Mouse (Mus musculus) c-Kit-negative CD71-positive TER-119-positive erythroid progenitor cells, embryonic 14.5 days (primary cell): ENCODE results near the gene Tmem45a.
"Not testable (repeated sequence)": the region's sequence is repeated elsewhere in the genome, so short reads cannot be mapped to it uniquely, and the experiment has no call there.

Source experiments
- DNase-seq: peaks from one replicate; pipeline ENCODE4 v3.0.0-alpha.2; 2013; ENCODE audit warnings: low read depth, low spot score

The Tmem45a gene

DNA sequence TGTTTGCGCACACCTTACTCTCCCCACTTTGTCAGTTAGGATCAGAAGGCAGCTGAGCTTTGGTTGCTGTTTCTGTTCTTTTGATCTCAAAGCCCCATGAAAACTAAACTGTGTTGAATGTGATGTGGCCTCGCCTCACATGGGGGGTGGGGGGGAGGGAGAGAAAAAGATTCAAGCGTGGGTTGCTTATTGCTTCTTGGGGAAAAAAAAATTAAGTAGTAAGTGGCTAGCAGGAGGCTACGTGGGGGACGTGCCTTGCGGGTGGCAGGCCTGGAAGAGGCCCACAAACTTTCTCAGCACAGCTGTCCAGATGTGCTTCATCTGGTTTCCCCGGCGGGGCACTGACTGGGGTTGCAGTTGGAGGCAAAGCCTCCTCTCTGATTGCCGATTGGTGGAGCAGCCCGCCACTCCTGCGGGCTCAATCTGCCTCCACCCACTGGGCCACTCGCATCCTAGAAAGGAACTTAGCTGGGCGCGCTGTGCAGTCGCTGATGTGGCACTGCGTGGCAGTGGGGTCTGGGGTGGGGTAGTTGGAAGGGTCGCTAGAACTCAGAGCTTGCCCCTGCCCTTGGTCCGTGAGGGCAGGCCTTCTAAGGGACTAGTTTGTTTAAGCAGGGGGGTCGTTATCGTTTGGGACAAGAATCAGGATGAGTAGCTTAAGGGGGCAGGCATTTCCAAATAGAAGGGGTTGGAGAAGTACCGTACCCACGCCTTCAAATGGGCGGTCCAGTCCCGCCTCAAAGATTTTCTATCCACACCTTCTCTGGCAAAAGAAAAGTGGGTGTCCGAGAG is at the start of gene Tmem45a:
Tmem45a (minus strand) TSS at position 343 of the 792 bp plus-strand sequence.
- no peak for DNase-seq

DNA sequence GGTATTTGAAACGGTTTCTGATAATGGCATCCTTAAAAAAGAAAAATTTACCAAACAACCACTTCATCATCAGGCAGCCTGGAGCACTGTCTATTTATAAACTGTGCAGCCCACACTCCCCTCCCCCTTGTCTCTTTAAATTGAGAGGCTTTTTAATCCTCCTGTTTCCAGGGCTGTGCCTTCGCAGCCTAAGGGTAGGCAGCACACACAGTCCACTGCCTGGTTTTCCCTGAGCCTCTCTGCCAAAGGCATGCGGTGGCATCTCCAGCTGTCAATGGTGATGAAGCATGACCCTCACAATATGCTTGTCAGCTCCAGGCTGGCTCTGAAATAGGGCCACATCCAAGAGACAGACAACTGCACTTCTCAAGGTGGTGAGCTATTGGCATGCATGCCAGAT is 42.1 kb upstream of the Tmem45a start, which contains the start of gene Lnp1:
Lnp1 (minus strand) TSS at position 39 of the 400 bp plus-strand sequence.
- no peak for DNase-seq

DNA sequence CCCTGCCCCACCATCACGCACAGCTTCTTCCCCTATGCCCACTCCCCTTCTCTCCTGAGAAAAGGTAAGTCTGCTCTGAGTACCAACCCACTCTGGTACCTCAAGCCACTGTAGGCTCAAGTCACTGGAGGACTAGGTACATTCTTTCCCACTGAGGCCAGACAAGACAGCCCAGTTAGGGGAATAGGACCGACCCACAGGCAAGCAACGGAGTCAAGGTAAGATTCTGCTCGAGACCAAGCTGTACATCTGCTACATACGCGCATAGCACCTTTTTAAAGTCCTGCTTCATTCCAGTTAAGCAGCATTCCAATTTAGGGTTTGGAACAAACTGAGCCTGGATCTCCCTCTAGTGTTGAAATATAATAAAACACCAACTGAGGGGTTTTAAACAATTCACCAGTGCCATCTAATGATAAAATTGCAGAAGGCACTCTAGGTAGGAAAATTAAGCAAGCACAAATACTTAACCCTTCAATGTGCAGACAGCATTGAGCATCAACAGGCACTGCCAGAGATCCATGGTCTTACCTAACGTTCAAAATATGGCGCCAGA is 34.2 kb upstream of the Tmem45a start:
- no peak for DNase-seq

DNA sequence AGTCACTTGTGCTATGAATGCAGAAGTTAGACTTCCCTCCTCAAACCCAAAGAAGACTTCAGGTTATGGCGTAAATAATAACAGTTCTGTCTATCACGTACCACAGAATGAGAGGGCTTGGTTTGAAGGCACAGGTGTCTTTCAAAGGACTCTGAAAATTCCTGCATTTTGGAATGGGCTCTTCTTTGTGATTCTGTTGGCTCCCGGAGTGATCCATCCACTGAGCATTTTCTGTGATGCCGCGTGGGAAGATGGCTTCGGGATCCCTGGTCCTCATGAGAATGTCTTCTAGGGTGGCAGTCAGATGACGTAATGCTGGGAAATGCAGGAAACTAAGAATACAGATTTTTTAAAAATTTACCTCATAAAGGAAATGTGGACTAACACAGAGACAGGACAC is 31.3 kb upstream of the Tmem45a start:
- DNase-seq, result no peak

DNA sequence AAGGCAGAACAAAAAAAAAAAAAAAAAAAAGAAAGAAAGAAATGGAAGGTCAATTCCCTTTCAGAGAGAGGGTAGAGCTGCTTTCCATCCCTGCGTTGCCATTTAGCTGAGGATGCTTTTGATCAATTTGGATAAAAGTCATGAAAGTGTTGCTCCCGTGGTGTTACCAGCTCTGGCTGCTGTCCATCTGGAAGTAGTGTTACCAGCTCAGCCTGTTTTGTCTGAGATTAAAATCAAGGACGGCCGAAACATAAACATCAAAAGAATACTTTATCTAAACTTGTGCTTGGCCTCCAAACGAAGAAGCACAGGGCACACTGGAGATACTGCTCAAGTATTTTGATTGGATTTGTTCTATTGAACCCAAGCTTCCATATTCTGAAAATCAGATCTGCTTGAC is 23.0 kb upstream of the Tmem45a start:
- no peak for DNase-seq

DNA sequence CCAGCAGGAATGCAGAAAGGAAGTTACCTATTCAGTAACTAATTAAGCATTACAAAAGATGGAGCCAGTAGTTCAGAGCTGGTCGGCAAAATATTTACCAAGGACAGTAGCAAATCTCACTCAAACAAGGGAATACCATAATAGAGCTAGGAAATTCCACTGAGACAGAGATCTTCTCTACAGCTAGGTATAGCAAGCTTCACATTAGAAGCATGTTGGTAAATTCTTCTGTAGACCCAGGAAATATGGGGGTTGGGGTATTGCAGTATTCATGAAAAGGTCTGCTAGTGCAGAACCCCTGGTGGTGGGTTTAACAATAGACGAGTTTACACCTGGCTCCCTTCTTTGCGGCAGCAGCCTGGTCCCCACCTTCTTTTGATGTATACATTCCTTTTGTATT is 16.2 kb upstream of the Tmem45a start:
- DNase-seq, result not testable (repeated sequence)

DNA sequence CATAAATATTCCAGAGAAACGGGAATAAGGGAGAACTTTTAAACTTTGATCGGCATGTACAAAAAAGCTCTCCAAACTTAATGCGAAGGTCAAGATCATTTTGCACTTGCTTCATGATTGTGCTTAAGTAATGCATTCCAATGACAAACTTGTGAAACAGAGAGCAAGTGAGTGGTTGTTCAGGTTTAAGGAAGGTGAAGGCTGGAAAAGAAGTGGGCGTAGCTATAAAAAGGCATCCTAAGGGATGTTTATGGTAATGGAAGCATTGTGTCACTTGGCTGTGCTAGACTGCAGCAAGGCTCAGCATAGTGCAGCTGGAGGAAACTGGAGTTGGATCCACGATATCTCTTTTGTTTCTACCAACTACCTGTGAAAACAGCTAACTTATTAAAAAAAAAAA is 5.6 kb upstream of the Tmem45a start:
- DNase-seq, result no peak

DNA sequence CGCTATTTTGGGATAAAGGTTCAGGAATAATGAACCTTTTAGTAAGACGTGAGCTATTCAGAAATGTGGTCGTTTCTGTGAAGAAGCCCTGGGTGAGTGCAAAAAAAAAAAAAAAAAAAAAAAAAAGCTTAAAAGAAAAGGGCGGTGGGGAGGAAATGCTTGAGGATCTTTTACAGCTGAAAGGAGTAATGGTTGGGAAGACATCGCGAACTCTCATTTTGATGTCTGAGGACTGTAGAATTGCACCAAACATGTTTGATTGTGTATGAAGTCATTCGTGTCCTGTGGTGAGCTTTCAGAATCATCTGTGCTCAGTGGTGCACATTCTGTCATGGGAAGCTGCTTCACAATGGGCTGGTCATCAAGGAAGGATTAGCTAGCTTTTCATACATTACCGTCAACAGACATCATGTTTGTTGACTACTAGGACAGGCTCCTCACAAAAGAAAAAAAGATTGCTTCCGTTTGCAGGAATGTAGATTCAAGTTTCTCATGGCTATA is 700 bp upstream of the Tmem45a start:
- no peak for DNase-seq

DNA sequence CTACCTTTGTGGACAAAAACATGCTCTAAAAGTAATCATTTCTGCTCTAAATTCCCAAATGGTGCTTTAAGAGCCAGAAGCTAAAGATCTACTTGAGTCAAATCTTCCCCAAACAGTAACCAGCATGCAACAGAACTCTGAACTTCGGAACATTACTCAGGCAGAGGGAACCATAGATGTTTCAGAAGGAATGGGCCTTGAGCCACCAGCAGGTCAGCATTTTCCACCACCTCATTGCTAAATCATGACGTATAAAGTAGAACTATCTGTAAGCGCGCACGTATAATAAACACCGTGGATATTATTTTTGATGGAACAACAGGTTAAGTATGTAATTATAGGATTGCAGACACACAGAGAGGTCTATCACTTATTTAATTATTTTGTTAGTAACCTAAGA is 1.2 kb downstream of the Tmem45a start:
- no peak for DNase-seq

DNA sequence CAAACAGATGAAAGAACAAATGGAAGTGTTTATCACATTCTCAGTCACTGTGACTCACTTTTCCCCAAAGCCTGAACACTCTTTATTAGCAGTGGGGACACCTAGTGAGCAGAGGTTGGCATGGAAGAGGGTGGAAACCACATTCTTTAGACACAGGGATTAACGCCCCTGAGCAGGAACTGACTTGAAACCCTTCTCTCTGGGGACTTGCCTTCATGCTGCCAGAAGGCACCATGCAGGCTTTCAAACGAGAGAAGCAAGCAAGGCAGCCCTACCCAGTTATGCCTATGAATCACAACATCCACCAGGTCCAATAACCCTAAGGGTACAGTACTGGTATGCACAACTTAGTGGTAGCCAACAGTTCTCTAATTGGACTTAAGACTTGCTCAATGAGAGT is 12.6 kb downstream of the Tmem45a start:
- no peak for DNase-seq

DNA sequence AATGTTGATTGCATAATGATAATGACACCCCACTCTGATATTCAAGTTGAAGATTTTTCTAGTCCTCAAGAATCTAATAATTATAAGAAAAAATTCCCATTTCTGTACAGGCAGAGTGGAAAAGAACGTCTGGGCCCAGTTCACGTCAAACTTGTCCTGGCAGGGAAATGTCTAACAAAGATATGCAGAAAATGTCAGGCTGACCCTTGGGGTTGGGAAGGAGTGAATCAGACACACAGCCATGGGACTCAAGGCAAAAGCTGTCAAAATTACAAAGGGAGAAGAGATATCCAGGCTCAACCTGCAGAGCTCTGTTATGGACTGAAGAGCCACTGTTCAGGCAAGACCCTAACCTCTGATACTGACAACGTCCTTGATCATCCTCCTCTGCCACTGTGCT is 15.5 kb downstream of the Tmem45a start:
- DNase-seq, result no peak

DNA sequence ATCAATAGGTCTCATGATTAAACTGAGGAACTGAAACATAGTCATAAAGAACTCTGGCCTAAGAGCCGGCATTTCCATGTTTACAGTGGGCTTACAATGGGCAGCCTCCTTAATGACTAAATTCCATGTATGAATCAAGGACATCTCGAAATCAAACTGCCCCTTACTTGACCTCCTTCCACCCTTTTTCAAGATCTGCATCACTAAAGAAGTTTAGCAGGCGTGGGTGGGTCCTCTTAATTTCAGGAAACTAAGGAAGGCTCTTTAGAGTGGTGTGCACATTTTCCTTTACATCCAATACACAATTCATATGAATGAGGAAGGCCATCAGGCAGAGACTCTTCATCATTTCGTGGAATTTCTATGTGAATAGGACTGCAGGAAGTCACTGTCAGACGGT is 17.6 kb downstream of the Tmem45a start:
- DNase-seq, result no peak

DNA sequence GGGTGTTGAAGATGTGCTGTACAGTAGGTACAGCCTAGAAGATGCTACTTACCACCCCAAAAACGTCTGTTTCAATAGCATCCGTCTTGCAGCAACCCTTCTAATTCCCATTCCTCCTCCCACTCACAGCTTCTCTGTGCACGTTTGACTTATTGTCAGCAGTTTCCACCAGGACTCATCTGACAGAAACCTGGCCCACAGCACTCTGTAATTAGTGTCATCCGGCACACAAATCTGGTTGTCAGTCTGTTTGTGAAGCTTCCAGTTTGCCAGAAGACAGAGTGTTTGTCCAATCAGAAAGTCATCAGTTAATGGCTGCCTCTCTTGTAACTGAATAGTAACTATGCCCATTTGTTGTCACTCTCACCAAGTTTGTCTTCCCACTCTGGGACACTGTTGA is 18.4 kb downstream of the Tmem45a start:
- no peak for DNase-seq

DNA sequence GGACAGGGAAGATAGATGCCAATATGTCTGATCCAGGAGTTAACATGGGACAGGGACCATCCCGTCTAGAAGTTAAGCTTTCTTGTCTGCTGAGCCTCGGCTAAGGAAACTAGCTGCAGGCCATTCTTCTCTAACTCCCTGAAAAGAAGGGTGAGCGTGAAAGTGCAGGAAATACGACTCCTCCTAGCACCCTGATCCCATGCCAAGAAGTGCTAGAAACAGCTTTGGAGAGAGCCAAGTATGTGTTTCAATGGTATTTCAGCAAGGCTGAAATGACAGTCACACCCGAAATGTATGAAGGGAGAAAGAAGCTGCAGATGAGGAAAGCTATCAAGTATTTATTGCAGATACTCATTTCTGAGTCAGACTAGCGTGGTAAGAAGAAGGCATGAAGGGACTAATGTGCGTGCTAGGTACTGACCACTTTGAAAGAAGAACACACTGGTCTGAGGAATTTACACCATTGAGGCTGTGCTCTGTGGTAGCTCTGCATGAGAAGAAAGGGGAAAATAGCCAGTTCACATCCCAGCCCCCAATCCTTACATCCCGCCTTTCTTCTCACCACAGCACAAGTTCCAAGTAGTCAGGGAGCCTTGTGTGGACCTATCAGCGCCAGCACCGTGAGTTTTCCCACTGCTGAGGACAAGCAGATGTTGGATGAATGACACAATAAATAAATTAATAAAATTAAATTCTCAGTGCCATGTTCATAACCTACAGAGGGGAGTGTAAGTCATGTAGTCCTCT is 33.0 kb downstream of the Tmem45a start:
- no peak for DNase-seq

DNA sequence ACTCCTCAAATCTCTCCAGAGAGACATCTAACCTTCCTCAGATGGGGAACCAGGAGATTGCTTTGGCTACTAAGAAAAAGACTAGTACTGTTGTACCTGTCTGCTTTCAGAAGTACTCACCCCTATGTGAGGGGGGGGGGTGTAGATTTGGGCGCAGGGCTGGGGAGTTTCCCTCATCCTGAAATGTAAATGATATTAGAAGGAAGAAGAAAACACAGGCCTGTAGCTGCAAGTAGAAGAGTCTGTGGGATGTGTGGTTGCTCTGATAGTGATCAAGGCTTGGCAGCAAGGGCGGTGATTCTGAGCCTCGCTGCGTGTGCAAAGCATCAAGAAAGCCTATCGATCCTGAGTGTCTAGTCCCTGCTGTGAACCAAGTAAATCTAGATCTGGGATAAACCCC is 43.0 kb downstream of the Tmem45a start:
- DNase-seq, result no peak

DNA sequence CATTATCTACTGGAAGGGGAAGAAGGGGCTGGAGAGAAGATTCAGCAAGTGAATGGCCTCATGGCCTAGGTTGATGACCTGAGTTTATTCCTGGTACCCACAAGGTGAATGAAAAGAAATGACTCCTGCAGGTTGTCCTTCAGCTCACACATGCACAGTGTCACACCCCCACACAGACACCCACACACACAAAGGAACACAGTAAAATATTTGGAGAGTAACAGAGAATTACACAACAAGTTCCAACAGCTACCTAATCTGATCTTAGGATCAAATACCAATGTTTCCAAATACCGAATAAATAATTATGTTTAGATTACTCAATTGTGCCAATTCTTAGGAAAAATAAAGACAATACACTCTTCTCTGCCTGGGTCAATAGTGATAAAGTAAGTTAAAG is 52.7 kb downstream of the Tmem45a start:
- no peak for DNase-seq

DNA sequence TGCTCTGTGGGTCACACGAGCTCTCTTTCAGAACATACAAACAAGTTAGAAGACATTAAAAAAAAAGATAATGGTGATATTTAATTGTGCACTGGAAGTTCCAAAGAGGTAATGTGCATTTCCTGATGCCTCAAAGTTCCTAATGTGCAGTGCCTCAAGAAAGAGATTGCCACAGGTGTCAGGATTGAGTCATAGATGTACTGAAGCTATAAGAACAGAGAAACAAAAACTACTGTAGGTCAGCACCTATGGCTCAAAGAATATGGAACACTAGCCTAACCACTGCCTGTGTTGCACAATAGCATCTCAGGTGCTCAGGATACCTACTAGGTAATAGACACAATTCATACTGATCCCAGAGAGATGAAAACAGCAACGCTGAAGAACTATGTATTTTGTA is 54.0 kb downstream of the Tmem45a start:
- DNase-seq, result no peak

DNA sequence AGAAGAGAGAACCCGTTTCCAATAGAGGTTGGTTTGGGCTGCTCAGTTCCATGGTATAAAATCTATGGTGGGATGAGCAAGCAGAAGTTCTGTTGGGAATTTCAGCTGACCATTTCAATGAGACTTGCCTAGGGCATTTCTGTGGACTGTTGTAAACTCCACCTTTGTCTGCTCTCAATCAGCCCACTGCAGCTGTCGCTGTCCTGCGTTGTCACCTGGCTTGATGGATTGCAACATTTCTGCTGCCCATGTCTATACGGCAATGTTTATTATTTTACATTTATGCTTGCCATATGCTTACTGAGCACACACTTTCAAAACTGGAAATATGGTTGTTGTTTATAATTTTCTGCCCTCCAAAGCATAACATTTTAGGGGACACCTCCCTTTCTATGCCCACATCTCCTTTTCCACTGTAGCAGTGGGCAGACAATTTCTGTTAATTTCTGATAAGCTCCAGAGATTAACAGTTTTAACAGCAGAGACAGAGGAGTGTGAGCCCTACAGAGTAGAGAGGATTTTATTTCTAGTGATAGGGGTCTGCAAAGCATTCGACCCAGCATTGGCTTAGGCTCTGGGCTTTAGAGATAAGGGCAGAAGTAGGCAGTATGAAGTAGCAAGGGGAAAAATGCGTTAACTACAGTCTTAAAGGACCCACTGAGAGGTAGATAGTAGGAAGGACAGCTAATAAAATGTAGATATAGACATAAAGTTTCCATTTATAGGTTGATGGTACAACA is 84.4 kb downstream of the Tmem45a start:
- DNase-seq, result peak; percentile 4

DNA sequence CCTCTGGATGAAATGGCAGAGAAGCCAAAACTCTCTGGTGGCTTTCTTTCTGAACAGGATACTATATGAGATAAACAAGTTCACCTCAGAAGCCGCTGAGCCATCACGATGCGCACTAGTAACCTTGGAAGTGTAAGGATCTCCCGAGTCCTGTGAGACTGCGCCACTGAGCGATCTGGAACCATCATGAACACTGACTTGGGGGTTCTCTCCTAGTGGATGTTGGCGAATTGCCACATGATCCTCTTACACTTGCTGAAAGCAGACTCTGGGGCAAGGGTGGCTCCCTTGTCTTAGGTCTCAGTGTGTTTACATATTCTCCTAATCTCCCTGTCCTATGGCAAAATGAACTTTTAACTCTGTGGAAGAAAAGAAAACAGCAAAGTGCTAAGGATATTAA is 85.0 kb downstream of the Tmem45a start:
- no peak for DNase-seq

DNA sequence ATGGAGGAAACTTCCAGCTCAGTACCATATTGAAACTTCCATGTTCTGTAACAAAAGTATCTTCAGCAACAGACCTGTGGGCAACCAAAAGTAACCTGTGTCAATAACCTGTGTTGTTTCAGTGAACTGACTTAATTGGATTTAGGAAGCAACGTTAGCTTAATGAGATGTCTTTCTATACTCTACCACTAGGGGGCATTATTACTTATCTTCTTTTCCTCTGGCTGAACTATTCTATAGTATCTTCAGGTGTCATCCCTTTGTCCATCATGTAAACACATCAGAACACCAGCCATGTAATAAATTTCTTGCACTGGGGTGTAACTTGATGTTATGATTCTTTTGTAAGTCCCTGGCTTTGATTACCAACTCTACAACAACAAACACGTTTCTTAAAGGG is 85.5 kb downstream of the Tmem45a start:
- DNase-seq, result peak; percentile 56

DNA sequence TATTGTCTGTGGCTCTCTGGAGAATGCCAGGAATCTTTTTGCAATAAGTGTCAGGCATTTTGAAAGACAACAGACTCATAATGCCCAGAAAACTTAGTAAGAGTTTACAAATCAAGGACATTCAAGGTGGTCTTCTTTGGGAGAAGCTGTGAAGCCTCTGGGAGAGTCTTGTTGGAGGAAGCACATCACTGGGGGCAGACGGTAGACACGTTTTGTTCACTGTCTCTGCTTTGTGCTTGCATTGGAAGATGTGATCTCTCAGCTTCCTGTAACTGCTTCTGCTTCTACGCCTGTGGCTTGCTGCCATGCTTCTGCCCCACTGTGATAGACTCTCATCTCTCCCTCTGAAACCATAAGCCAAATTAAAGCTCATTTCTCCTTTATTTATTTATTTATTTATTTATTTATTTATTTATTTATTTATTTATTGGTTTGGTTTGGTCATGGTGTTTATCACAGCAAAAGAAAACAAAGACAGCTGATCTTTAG is 86.4 kb downstream of the Tmem45a start:
- DNase-seq, result no peak

DNA sequence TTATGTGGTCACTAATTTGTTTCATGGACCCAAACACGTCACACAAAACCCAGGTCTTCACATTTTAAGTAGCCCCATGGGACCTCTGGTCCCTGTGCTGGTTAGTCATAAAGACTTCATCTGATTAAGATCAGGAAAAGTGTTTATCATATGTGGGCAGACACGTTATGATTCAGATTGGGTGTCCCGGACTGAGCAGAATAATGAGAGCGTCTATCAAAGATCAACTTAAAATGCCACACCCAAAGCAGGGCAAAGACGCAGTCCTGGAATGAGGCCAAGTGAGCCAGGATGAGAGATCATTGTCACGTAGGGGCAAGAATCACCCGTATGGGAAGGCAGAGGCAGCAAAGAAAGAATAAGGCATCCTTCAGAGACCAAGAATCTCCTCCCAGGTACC is 87.1 kb downstream of the Tmem45a start:
- no peak for DNase-seq
